Comparison of ENCODE assay signal across 20 mouse cellular contexts in genomic region chr19:58750822-58751221, GRCm38 (mm10). TPM values are rescaled to one million over a fixed set of nuclear protein-coding genes. Genes with fewer than 3 reads are reported as not detected.
"Had no signal": no experiment of that assay in that cellular context is flagged by ENCODE, and none has a peak within 500 bp of the region (broad histone marks: within the 10 kb centered on the region; RNA-seq: fewer than 3 reads in every experiment).

No protein-coding gene starts in this region.

- H3K4me2 ChIP-seq: kidney, embryonic 15.5 days; limb, embryonic 13.5 days; liver, embryonic 11.5 days; liver, embryonic 15.5 days; midbrain, embryonic 13.5 days; stomach, embryonic 15.5 days had no signal

- DNase-seq: kidney, adult 2 months; kidney, postnatal 36 days; left cerebral cortex, postnatal 4 days; lung, adult 2 months; lung, postnatal 36 days; right cerebral cortex, postnatal 4 days; spleen, adult 18-20 months; thymus, adult 18-20 months; thymus, postnatal 14 days had no signal

- H3K36me3 ChIP-seq: kidney, embryonic 15.5 days; limb, embryonic 13.5 days; liver, embryonic 15.5 days; midbrain, embryonic 13.5 days; stomach, embryonic 15.5 days had no signal

- H3K27ac ChIP-seq: kidney, embryonic 15.5 days; layer of hippocampus, adult 2 months; limb, embryonic 13.5 days; liver, embryonic 15.5 days; midbrain, embryonic 13.5 days; stomach, embryonic 15.5 days had no signal

- H3K9ac ChIP-seq: kidney, embryonic 15.5 days; limb, embryonic 13.5 days; liver, embryonic 15.5 days; midbrain, embryonic 13.5 days; stomach, embryonic 15.5 days had no signal

- ATAC-seq: intestine, embryonic 16.5 days; lung, postnatal 0 days; midbrain, embryonic 13.5 days had no signal

- H3K27me3 ChIP-seq: kidney, embryonic 15.5 days; limb, embryonic 13.5 days; liver, embryonic 15.5 days; midbrain, embryonic 13.5 days; stomach, embryonic 15.5 days had no signal

- H3K4me1 ChIP-seq: kidney, embryonic 15.5 days; limb, embryonic 13.5 days; liver, embryonic 15.5 days; midbrain, embryonic 13.5 days; stomach, embryonic 15.5 days had no signal

- H3K4me3 ChIP-seq: kidney, embryonic 15.5 days; layer of hippocampus, adult 2 months; limb, embryonic 13.5 days; liver, embryonic 15.5 days; midbrain, embryonic 13.5 days; stomach, embryonic 15.5 days had no signal

- H3K9me3 ChIP-seq: kidney, embryonic 15.5 days; liver, embryonic 15.5 days; stomach, embryonic 15.5 days had no signal

RNA-seq across cellular contexts. Expression of gene Pnliprp2, which starts 8.7 kb away (rescaled TPM):
- polyA plus RNA-seq: kidney, adult 2 months; limb, embryonic 13.5 days; lung, adult 2 months; midbrain, postnatal 0 days; neural tube, embryonic 14.5 days had no signal

RNA-seq across cellular contexts. Expression of gene Pnliprp1, which starts 22.1 kb away (rescaled TPM):
- polyA plus RNA-seq: neural tube, embryonic 14.5 days had no signal

RNA-seq across cellular contexts. Expression of gene 1700019N19Rik, which starts 43.4 kb away (rescaled TPM):
- polyA plus RNA-seq: intestine, embryonic 16.5 days; kidney, embryonic 15.5 days; limb, embryonic 13.5 days; liver, embryonic 15.5 days; lung, adult 2 months; lung, postnatal 0 days; midbrain, embryonic 13.5 days; midbrain, postnatal 0 days; neural tube, embryonic 14.5 days had no signal
